Mouse (Mus musculus) G1E-ER4 (cell line): Measurements from ENCODE around the gene Prss57. TPM values are rescaled to one million over a fixed set of nuclear protein-coding genes. Genes with fewer than 3 reads are reported as not detected.

Source experiments
- GATA1 ChIP-seq: IDR thresholded peaks from one replicate; pipeline ENCODE4 v1.8.0; 2012; ENCODE audit warnings: low read length, inconsistent platforms
- polyA plus RNA-seq: library from polyadenylated mRNA; stranded (reverse); fragments of >175 nt; gene quantifications from 2 replicates; pipeline ENCODE4 v1.2.3, GENCODE M21; 2012

Gene Prss57
- polyA plus RNA-seq, 1 experiment = not detected

DNA sequence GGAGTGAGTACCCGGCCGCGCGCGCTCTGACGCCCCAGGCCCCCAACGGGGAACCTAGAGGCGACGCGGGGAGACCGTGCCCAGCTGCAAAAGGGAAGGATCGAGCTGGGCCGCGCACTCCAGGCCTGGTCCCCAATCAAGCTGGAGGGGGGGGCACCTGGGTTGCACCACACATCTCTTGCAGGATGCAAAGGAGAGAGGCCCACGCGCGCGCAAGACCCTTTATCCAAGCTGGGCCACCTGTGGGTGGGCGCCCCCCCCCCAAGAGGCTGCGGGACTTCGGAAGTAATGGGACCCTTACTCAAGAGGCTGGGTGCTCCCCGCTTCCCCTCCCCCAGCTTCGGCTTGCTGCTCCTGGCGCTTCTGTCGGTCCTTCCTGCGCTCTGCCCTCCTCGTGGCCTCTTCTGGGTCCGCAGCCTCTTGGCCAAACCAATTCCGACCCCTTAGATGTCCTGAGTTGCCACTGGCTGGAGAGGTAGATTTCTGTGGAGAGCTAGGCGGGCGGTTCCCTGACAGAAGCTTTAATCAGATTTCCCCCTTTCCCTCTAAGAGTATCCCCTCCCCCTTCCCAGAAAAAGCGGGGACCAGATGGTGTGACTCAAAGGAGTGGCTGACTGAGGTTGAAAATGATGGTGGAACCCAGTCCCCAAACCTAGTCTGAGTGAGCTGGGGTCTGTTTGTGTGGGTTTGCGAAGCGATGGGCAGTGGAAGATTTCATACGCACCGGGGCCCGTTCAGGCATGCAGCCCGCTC, 3.2 kb upstream of the Prss57 start:
- TF ChIP-seq GATA1 = no peak

DNA sequence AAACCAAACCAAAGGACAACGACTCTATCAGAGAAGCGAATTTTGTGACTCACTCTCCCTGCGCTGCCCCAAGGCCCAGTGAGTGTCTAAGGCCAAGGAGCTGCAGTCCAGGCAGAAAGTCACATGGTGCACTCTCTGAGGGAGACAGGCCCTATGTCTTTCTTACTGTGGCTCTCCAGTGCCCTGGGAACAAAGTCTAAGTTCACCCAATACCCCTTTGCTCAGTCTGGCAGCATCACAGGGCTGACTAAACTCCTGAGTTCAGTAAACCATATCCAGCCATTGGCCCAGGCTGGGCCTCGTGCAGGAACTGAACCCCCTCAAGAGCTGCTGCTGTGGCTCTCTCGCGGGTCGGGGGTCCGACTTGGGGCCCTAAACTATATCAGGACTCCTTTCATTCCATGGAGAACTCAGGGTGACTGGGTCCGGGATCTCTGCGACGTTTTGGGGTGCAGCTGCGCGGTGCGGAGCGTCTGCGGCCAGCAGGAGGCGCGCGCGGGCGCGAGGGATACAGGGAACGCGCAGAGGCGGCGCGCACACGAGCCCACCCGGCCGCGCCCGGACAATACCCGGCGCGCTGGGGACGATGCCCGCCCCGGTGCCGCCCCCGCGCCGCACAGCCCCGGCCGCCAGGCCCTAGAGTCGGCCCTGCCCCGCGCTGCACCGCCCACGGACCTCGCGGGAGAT, 2.4 kb upstream of the Prss57 start, which contains the start of gene Palm:
Palm (plus strand) TSS at position 522 of the 687 bp plus-strand sequence.
- TF ChIP-seq GATA1 = no peak

DNA sequence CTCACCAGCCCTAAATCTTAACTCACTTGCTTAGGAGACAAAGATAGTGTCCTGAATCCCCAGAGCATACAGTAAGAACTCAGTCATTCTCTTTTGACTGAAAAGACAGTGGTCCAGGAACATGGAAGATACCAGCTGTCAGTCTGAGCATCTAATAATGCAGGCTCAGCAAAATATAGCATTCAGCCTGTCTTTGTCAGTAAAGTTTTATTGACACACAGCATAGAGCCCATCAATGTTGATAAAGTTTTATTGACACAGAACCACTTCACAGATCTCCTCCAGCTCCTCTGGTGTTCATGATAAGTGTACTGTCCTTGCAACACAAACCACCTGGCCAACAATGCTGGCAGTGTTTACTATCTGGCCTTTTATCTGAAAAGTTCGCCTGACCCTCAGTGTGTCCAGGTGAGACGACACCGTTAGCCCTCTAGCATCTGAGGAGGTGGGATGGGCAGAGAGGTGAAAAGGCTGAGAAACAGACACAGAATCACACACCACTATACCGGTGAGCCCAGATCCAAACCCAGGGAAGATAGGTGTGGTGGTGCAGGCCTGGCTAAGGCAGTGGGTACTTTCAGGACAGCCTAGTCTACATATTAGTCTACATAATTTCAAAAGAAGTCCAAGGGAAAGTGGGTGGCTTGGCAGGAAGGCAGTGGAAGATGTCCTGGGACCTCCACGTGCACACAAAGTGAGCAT, 1.7 kb upstream of the Prss57 start:
- no peak for TF ChIP-seq GATA1

DNA sequence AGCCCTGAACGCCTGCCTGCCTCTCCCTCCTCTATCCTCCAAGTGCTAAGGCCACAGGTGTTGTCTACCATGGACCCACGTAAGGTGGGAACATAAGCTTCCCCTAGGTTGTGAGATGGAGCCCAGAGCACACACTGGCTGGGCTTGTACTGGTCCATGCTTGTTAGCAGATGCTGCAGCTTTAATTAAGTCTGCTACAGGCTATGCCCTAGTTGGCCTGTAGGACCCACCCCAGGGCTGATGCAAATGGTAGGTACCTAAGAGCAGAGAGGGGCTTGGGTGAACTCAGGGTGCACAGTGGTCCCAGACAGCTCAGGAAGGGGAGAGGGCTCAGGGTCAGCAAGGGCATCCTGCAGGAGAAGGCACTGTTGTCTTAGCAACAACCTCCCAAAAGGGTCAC, 1.2 kb downstream of the Prss57 start:
- TF ChIP-seq GATA1 = no peak

DNA sequence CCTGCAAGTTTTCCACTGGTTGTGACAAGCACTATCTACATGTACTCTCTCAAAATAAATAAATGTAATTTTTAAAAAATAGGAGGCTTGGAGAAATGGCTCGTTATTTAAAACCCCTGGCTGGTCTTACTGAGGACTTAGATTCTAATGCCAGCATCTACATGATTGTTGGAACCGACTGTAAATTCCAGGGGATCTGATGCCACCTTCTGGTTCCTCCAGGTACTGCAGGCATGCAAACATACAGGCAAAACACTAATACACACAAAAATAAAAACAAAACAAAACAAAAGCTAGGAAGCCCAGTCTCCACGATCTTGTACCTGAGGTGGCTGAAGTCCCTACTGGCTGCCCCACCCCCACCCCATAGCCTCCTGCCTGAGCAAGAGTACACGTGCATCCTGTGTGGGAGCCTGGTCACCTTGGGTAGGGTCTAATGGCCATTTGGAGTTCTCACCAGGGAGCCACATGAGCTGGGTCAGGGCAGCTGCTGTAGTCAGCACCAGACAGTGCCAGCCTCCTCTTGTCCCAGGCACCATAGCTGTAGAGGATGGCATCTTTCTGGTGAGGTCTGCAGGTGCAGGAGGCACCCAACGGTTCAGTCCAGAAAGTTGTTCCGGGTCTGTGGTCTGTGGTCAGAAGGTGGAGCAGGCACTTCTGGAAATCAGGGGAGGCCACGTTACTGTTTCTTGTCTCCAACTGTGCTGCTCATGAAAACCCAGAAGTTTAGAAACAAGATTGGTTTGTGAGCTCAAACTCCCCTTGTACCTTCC, 2.2 kb downstream of the Prss57 start:
- TF ChIP-seq GATA1 = no peak

DNA sequence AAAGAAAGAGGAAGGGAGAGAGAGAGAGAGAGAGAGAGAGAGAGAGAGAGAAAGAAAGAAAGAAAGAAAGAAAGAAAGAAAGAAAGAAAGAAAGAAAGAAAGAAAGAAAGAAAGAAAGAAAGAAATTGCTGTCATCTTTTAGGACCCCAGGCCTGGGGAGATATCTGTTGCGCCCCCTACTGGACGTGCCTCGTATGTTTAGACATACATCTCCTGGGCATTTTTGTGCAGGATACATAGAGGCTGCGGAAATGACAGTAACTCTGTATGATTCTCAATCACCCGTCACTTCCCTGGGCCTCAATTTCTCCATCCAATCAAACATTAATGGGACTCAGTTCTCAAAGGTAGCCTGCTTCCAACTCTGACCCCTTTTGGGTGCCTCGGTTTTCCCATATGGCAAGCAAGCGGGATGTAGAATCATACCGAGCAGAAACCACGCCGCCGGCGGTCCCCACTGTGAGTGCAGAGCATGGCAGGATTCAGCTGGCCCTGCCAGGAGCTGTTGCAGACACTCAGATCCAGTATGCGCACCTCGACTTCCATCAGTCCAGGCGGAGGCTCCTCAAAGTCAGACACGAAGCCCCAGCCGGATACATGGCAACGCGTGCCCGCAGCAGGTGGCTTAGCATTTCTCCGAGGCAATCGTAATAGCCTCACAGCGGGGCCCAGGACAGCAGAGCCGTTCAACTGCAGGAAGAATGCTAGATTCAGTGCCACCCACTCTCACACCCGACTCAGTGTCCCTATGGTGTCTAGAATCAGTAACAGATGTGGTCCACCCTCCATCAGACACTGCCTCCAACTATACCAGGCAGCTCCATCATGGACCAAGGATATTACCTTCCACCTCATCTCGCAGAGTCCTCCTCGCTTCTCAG, 6.6 kb downstream of the Prss57 start:
- no peak for TF ChIP-seq GATA1

DNA sequence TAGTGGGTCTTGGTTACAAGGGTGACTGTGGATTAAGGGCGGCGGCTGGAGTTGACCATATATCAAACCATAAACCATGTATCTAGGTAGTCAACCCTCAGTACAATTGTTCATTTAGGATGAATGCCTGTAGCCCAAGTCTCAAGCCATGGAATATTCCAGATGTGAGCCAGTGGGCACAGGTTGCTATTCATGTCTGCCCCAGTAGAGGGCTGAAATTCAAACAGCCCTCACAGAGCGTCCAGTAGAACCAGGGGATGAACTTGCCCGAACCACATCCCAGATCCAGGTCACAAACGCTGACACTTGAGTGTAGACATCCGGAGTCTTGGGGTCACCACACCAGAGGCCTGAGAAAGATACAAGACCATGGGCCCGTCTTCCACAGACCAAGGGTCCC, 7.7 kb downstream of the Prss57 start:
- TF ChIP-seq GATA1 = no peak

DNA sequence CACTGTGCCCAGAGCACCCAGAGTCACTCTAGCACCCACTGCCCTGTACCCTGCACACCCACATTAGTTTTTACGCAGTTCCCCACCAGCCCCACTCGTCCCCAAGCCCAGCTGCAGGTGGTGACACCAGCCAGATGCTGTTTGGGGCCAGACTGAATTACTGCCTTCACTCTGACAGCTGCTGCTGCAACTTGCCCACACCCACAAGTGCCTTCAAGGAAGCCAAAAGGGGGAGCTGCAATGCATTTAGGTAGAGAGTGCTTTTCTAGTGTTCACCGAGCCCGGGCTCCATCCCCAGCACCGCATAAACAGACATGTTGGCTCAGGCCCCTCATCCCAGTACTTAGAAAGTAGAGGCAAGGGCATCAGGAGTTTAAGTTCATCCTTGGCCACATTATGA, 8.8 kb downstream of the Prss57 start:
- TF ChIP-seq GATA1 = no peak

DNA sequence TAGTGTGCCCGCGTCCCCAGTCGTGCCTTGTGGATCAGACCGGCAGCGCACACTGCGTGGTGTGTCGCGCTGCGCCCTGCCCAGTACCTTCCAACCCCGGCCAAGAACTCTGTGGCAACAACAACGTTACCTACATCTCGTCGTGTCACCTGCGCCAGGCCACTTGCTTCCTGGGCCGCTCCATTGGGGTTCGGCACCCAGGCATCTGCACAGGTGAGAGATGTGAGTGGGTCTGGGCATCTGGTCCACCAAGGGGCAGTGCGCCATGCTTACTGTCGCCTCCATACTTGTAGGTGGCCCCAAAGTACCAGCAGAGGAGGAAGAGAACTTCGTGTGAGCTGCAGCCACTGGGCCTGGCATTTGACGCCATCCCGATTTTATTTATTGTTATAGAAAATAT, 9.6 kb downstream of the Prss57 start:
- no peak for TF ChIP-seq GATA1

DNA sequence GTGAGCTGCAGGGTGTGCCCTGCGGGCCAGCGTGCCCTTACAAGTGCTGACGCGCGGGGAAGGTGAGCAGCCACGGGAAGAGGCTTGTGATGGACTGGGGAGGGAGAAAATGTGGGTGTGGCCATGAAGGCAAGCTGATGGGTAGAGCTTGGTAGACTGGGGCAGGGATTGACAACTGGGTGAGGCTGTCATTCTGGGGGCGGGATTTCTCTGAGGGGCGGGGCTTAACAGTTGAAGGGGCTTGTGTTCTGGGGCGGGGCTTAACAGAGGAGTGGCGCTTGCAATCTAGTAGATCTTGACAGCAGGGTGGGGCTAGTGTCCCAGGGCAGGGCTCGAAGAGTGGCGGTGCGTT, 10.1 kb downstream of the Prss57 start:
- TF ChIP-seq GATA1 = no peak

DNA sequence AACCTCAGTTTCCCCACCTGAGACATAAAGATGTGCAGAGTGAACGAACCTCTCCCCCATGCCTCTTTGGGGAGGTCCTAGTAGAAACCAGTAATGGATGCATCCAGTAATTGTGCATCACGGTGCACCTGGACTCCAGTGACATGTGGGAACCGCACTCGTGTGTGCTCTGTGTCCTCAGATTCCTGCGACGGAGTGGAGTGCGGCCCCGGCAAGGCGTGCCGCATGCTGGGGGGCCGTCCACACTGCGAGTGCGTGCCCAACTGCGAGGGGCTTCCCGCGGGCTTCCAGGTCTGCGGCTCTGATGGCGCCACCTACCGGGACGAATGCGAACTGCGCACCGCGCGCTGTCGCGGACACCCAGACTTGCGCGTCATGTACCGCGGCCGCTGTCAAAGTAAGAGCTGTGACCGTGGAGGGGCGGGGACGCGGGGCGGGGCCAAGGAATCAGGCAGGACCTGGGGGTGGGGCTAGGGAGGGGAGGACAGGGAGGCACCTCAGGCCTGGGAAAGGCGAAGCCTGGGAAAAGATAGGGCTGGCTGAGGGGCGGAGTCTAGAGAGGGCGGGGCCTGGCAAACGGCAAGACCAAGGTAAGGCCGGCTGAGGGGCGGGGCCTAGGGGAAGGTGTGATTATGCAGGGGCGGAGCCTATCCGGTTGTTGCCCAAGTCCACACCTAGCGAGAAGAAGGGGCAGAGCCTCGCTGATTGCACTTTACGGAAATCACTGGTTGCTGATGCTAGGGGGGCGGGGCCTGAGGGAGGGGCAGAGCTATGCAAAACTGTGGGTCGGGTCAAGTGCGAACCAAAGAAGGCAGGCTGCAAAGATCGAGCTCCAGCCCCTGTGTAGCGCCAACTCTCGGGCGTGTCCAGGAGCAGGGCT, 10.7 kb downstream of the Prss57 start:
- TF ChIP-seq GATA1 = no peak

DNA sequence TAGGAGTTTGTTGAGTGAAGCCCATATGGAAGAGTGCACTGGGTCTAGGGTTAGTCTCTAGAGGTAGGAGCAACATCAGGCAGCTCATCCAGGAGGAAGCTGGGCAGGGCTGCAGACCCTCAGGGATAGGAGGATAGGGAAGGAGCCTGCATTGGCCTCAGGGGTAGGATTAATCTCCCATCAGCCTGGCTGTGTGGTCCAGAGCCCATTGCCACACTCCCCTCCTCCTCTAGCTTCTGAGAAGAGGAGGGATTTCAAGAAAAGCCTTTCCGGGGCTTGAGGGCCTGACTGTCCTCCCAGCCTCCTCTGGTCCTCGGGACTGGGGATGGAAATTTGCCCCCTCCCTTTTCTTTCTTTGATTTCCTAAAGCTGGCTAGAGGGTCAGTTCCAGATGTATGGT, 11.6 kb downstream of the Prss57 start:
- no peak for TF ChIP-seq GATA1

DNA sequence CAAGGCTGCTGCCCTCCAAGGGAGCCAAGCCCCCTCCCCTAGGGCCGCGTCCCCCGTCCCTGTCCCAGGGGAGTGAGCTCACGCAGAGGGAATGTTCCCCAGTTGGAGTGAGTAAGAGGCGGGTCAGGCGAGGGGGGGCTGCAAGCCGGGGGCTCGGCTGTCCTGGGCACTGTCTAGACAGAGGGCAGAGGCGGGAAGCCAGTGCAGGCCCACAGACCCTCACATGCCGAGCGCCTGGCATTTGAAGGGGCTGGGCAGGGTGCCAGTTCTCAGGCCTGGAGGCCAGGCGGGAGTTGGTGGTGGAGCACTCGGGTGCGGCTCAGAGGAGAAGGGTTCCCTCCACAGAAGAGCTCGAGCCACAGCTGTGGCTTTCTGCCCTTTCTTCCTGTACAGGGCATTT, 12.8 kb downstream of the Prss57 start:
- no peak for TF ChIP-seq GATA1

DNA sequence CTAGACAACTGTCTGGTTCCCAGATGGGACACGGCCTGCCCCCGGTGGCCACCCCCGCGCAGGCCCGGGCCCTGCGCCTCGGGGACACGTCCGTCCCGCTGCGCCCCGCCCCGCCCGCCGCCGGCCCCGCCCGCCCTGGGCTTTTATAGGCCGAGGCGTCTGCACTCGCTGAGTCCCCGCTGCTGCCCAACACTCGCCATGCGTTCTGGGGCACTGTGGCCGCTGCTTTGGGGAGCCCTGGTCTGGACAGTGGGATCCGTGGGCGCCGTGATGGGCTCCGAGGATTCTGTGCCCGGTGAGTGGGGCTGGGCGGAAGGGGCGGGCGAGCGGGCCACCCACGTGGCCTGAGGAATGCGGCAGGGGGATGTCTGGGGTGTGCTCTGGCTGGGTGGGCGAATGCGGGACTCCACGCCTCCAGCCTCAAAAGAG, 13.6 kb downstream of the Prss57 start, which contains the start of gene Fstl3:
Fstl3 (plus strand) TSS at position 170 of the 429 bp plus-strand sequence.
- TF ChIP-seq GATA1 = no peak
